Mouse (Mus musculus) Muller cell, postnatal 12 days (primary cell): ENCODE results near the gene Cav1.
A peak's percentile ranks its signal among the peaks of the same experiment; 100 is the strongest.

Experiments used
- DNase-seq: peaks from one replicate; pipeline ENCODE4 v3.0.0-alpha.2; 2015; ENCODE audit errors: inconsistent ontology term

Cav1 gene

GRCm38 (mm10) chr6:17305954-17306601 is at the start of gene Cav1:
TSS of gene Cav1 (plus strand) at chr6:17306335.
- DNase-seq, result peak; percentile 95

- DNase-seq, result no peak
These were observed 48.0 kb upstream of the Cav1 start for GRCm38 (mm10) chr6:17258142-17258541.

GRCm38 (mm10) chr6:17258911-17259310 is 47.2 kb upstream of the Cav1 start:
- DNase-seq, result no peak

- no peak for DNase-seq
These were observed 43.3 kb upstream of the Cav1 start for GRCm38 (mm10) chr6:17262786-17263185.

- no peak for DNase-seq
These were observed 41.1 kb upstream of the Cav1 start for GRCm38 (mm10) chr6:17265043-17265442.

GRCm38 (mm10) chr6:17266466-17266865 is 39.7 kb upstream of the Cav1 start:
- peak; percentile 53 for DNase-seq

- no peak for DNase-seq
These were observed 27.8 kb upstream of the Cav1 start for GRCm38 (mm10) chr6:17278366-17278765.

- peak; percentile 97 for DNase-seq
These were observed 25.0 kb upstream of the Cav1 start, which contains the start of gene Cav2 for GRCm38 (mm10) chr6:17280939-17281756. TSS of gene Cav2 (plus strand) at chr6:17281185.

- peak; percentile 11 for DNase-seq
These were observed 24.4 kb upstream of the Cav1 start for GRCm38 (mm10) chr6:17281757-17282092.

- DNase-seq, result peak; percentile 47
These were observed 24.0 kb upstream of the Cav1 start for GRCm38 (mm10) chr6:17282159-17282558.

GRCm38 (mm10) chr6:17283834-17284233 is 22.3 kb upstream of the Cav1 start:
- peak; percentile 17 for DNase-seq

- no peak for DNase-seq
These were observed 19.8 kb upstream of the Cav1 start for GRCm38 (mm10) chr6:17286381-17286780.

GRCm38 (mm10) chr6:17295116-17295515 is 11.0 kb upstream of the Cav1 start:
- DNase-seq, result no peak

GRCm38 (mm10) chr6:17306602-17307325 is 629 bp downstream of the Cav1 start:
- DNase-seq, result peak; percentile 63

- peak; percentile 92 for DNase-seq
These were observed 1.5 kb downstream of the Cav1 start for GRCm38 (mm10) chr6:17307461-17308115.

- DNase-seq, result peak; percentile 44
These were observed 2.5 kb downstream of the Cav1 start for GRCm38 (mm10) chr6:17308661-17309060.

GRCm38 (mm10) chr6:17309260-17309659 is 3.1 kb downstream of the Cav1 start:
- DNase-seq, result peak; percentile 81

GRCm38 (mm10) chr6:17314241-17314640 is 8.1 kb downstream of the Cav1 start:
- DNase-seq, result no peak

- peak; percentile 51 for DNase-seq
These were observed 8.8 kb downstream of the Cav1 start for GRCm38 (mm10) chr6:17314659-17315616.

GRCm38 (mm10) chr6:17316294-17317166 is 10.4 kb downstream of the Cav1 start:
- no peak for DNase-seq
